In genomic region chr5:111465811-111466299, GRCm38 (mm10) we compare ENCODE assay signal across 8 mouse cellular contexts. TPM values are rescaled to one million over a fixed set of nuclear protein-coding genes. Genes with fewer than 3 reads are reported as not detected.
A peak's percentile ranks its signal among the peaks of the same experiment; 100 is the strongest.
DNase-seq lines count a peak whose midpoint lies in the region; ATAC-seq and TF ChIP-seq lines count a peak whose summit lies in the region.

No protein-coding gene starts in this region.

- H3K4me3 ChIP-seq in ES-Bruce4 (ENCODE audit: low read depth, low read length) = peak overlapping the region; percentile 21; the same call in 1 of the 2 replicates
- no peak overlapping the region for H3K4me3 ChIP-seq in cortical plate, adult 2 months (ENCODE audit: insufficient read depth, low read length)
- H3K4me3 ChIP-seq in lung, adult 2 months (replicated peaks; ENCODE audit: extremely low read depth, low read depth, low read length) = peak overlapping the region; percentile 18
- H3K4me3 ChIP-seq in stomach, postnatal 0 days (ENCODE audit: low read depth, low read length) = no peak overlapping the region

- no peak for TF ChIP-seq CTCF in ES-Bruce4 (IDR thresholded peaks at IDR 0.05; ENCODE audit: low read depth, low read length)
- TF ChIP-seq CTCF in cortical plate, adult 2 months (IDR thresholded peaks at IDR 0.05; ENCODE audit: extremely low read depth, insufficient read depth, low read length) = no peak
- no peak for TF ChIP-seq CTCF in lung, adult 2 months (IDR thresholded peaks at IDR 0.05; ENCODE audit: insufficient read depth, low read length)
- peak; percentile 11; the same call in 1 of the 2 replicates for TF ChIP-seq CTCF in stomach, postnatal 0 days (IDR thresholded peaks at IDR 0.05; ENCODE audit: low read depth)

- H3K9ac ChIP-seq in ES-Bruce4 (ENCODE audit: low read depth, poor library complexity, severe bottlenecking) = 0 out of 2 replicates have a peak overlapping the region, but pooled peaks have one; percentile 2
- no peak overlapping the region for H3K9ac ChIP-seq in stomach, postnatal 0 days (ENCODE audit: low read length)

- ATAC-seq in stomach, postnatal 0 days (ENCODE audit: low FRiP score, low TSS enrichment) = peak; percentile 66

- no peaks in the 10 kb centered on the region for H3K27me3 ChIP-seq in ES-Bruce4 (ENCODE audit: control insufficient read depth, insufficient read depth, low read length, poor library complexity, severe bottlenecking)
- no peaks in the 10 kb centered on the region for H3K27me3 ChIP-seq in stomach, postnatal 0 days (ENCODE audit: control insufficient read depth, insufficient read depth, low read length)

- no peaks in the 10 kb centered on the region for H3K36me3 ChIP-seq in ES-Bruce4 (ENCODE audit: control insufficient read depth, insufficient read depth, low read length, poor library complexity, severe bottlenecking)
- H3K36me3 ChIP-seq in stomach, postnatal 0 days (ENCODE audit: control insufficient read depth, insufficient read depth, low read length) = no peaks in the 10 kb centered on the region

- H3K4me1 ChIP-seq in ES-Bruce4 (ENCODE audit: control insufficient read depth, insufficient read depth, low read length) = no peaks in the 10 kb centered on the region
- H3K4me1 ChIP-seq in cortical plate, adult 2 months (ENCODE audit: control insufficient read depth, insufficient read depth, low read length) = peaks cover 2% of the 10 kb centered on the region
- no peaks in the 10 kb centered on the region for H3K4me1 ChIP-seq in lung, adult 2 months (ENCODE audit: control insufficient read depth, insufficient read depth, low read length)
- H3K4me1 ChIP-seq in stomach, postnatal 0 days (replicated peaks; ENCODE audit: control insufficient read depth, insufficient read depth) = no peaks in the 10 kb centered on the region

- H3K9me3 ChIP-seq in ES-Bruce4 (replicated peaks; ENCODE audit: control insufficient read depth, insufficient read depth, low read length, poor library complexity, severe bottlenecking) = no peaks in the 10 kb centered on the region
- H3K9me3 ChIP-seq in stomach, postnatal 0 days (ENCODE audit: control insufficient read depth, low read length) = no peaks in the 10 kb centered on the region

- H3K4me2 ChIP-seq in stomach, postnatal 0 days (replicated peaks; ENCODE audit: low read depth) = no peak overlapping the region

- peak; percentile 76 to 88 for DNase-seq in heart, adult 9 months (ENCODE audit: low spot score in 2 of 2)
- peak; percentile 54 for DNase-seq in kidney, adult 18-20 months
- peak; percentile 34 for DNase-seq in lung, adult 2 months
- peak; percentile 31 for DNase-seq in stomach, postnatal 0 days (ENCODE audit: low spot score)
- no peak for DNase-seq in left cerebral cortex, adult 9 months (ENCODE audit: low spot score in 2 of 2)
- DNase-seq in urinary bladder, postnatal 25 days (ENCODE audit: low spot score) = no peak

- TF ChIP-seq POLR2A in ES-Bruce4 (IDR thresholded peaks at IDR 0.05; ENCODE audit: insufficient read depth, low read length) = no peak
- TF ChIP-seq POLR2A in cortical plate, adult 2 months (IDR thresholded peaks at IDR 0.05; ENCODE audit: extremely low read depth, insufficient read depth, low read length) = no peak
- peak; percentile 31; the same call in 1 of the 2 replicates for TF ChIP-seq POLR2A in lung, adult 2 months (IDR thresholded peaks at IDR 0.05; ENCODE audit: borderline replicate concordance, extremely low read depth, low read depth, low read length)

- no peak overlapping the region for H3K27ac ChIP-seq in ES-Bruce4 (ENCODE audit: insufficient read depth, low read length)
- 0 out of 2 replicates have a peak overlapping the region, but pooled peaks have one; percentile 37 for H3K27ac ChIP-seq in cortical plate, adult 2 months (ENCODE audit: insufficient read depth, low read length)
- 0 out of 2 replicates have a peak overlapping the region, but pooled peaks have one; percentile 24 for H3K27ac ChIP-seq in stomach, postnatal 0 days (replicated peaks)

- 0 out of 2 replicates have a peak, but pooled peaks have one; percentile 31 for TF ChIP-seq EP300 in ES-Bruce4 (IDR thresholded peaks at IDR 0.05; ENCODE audit: insufficient read depth, low read depth, low read length)
- TF ChIP-seq EP300 in stomach, postnatal 0 days (optimal IDR thresholded peaks at IDR 0.05) = no peak

- 30% methylated on average over 11 of the region's 11 CpGs for WGBS in lung, adult 2 months
- WGBS in stomach, postnatal 0 days = 50% methylated on average over 11 of the region's 11 CpGs

RNA-seq across cellular contexts. Expression of gene Mn1, which starts 48.7 kb away (rescaled TPM):
- polyA plus RNA-seq in ES-Bruce4 (2011; ENCODE audit: insufficient read depth, insufficient read length, low read depth, missing spikeins) = 1.9 and 3.2 TPM in 2 replicates
- 12.8 and 14.8 TPM in 2 replicates for polyA plus RNA-seq in cortical plate, adult 2 months (2012; rRNA removed)
- polyA plus RNA-seq in lung, adult 2 months (2012; rRNA removed) = 4.0 and 6.2 TPM in 2 replicates
- polyA plus RNA-seq in stomach, postnatal 0 days (2015; fragmentation: Nextera tagmentation; extraction: Ambion mirVana) = 4.9 and 5.6 TPM in 2 replicates

Comparison
In these comparisons a context has a peak if more than half of its experiments do, and no peak if none do; other contexts are left out.
1. H3K4me3 ChIP-seq: peak in ES-Bruce4 (single experiment) and lung, adult 2 months (single experiment); none in cortical plate, adult 2 months (single experiment) and stomach, postnatal 0 days (single experiment).
2. DNase-seq: peak in heart, adult 9 months (2 of 2), kidney, adult 18-20 months (single experiment), lung, adult 2 months (single experiment) and stomach, postnatal 0 days (single experiment); none in left cerebral cortex, adult 9 months (0 of 2) and urinary bladder, postnatal 25 days (single experiment).